Comparison of ENCODE assay signal across 8 mouse cellular contexts in genomic region chr8:11727651-11728481, GRCm38 (mm10). TPM values are rescaled to one million over a fixed set of nuclear protein-coding genes. Genes with fewer than 3 reads are reported as not detected.
DNase-seq lines count a peak whose midpoint lies in the region; ATAC-seq and TF ChIP-seq lines count a peak whose summit lies in the region.

Gene Arhgef7 (plus strand): TSS chr8:11727721.

- H3K4me1 ChIP-seq in forebrain, embryonic 14.5 days (ENCODE audit: control insufficient read depth, insufficient read depth, low read length) = peaks cover 20% of the 10 kb centered on the region
- H3K4me1 ChIP-seq in heart, postnatal 0 days (ENCODE audit: control insufficient read depth, insufficient read depth) = peaks cover 17% of the 10 kb centered on the region
- H3K4me1 ChIP-seq in liver, embryonic 12.5 days = 0 out of 2 replicates have a peak, but pooled peaks cover 4% of the 10 kb centered on the region
- H3K4me1 ChIP-seq in neural tube, embryonic 12.5 days = peaks cover 28% of the 10 kb centered on the region

- H3K9ac ChIP-seq in forebrain, embryonic 14.5 days (ENCODE audit: low read length) = peak within 1 kb of the TSS; percentile 99
- H3K9ac ChIP-seq in heart, postnatal 0 days (replicated peaks; ENCODE audit: low read depth, low read length) = peak within 1 kb of the TSS; percentile 88
- H3K9ac ChIP-seq in liver, embryonic 12.5 days = peak within 1 kb of the TSS; percentile 42; the same call in 1 of the 2 replicates
- H3K9ac ChIP-seq in neural tube, embryonic 12.5 days = peak within 1 kb of the TSS; percentile 89

- H3K4me3 ChIP-seq in forebrain, embryonic 14.5 days (ENCODE audit: low read depth, low read length) = peak within 1 kb of the TSS; percentile 73
- H3K4me3 ChIP-seq in heart, postnatal 0 days (ENCODE audit: low read depth, low read length) = peak within 1 kb of the TSS; percentile 84
- peak within 1 kb of the TSS; percentile 53 for H3K4me3 ChIP-seq in liver, embryonic 12.5 days
- H3K4me3 ChIP-seq in neural tube, embryonic 12.5 days = peak within 1 kb of the TSS; percentile 78

- H3K36me3 ChIP-seq in forebrain, embryonic 14.5 days (ENCODE audit: control insufficient read depth, insufficient read depth, low read length) = 0 out of 2 replicates have a peak, but pooled peaks cover 3% of the 10 kb centered on the region
- no peaks in the 10 kb centered on the region for H3K36me3 ChIP-seq in heart, postnatal 0 days (replicated peaks; ENCODE audit: control insufficient read depth, insufficient read depth, low read length)
- H3K36me3 ChIP-seq in liver, embryonic 12.5 days = no peaks in the 10 kb centered on the region
- no peaks in the 10 kb centered on the region; the same call in 1 of the 2 replicates for H3K36me3 ChIP-seq in neural tube, embryonic 12.5 days

- H3K9me3 ChIP-seq in forebrain, embryonic 14.5 days (replicated peaks; ENCODE audit: control insufficient read depth, low read length) = no peaks in the 10 kb centered on the region
- no peaks in the 10 kb centered on the region for H3K9me3 ChIP-seq in heart, postnatal 0 days (replicated peaks; ENCODE audit: control insufficient read depth, low read length)
- no peaks in the 10 kb centered on the region for H3K9me3 ChIP-seq in liver, embryonic 12.5 days (replicated peaks)
- H3K9me3 ChIP-seq in neural tube, embryonic 12.5 days = no peaks in the 10 kb centered on the region

- peak; percentile 74 for DNase-seq in Muller cell, postnatal 12 days (ENCODE audit: inconsistent ontology term)
- DNase-seq in forebrain, embryonic 14.5 days (ENCODE audit: low spot score) = peak; percentile 96
- peak; percentile 57 for DNase-seq in heart, postnatal 0 days (ENCODE audit: low spot score)
- DNase-seq in kidney, postnatal 36 days = peak; percentile 65 to 83
- no peak for DNase-seq in urinary bladder, adult 18-20 months (ENCODE audit: low spot score in 2 of 2)

- peak within 1 kb of the TSS; percentile 100 for H3K27ac ChIP-seq in forebrain, embryonic 14.5 days (ENCODE audit: low read depth, low read length)
- H3K27ac ChIP-seq in heart, postnatal 0 days (ENCODE audit: low read depth) = peak within 1 kb of the TSS; percentile 97
- H3K27ac ChIP-seq in liver, embryonic 12.5 days = peak within 1 kb of the TSS; percentile 61
- peak within 1 kb of the TSS; percentile 99 for H3K27ac ChIP-seq in neural tube, embryonic 12.5 days

- no peak for TF ChIP-seq CTCF in heart, postnatal 0 days (IDR thresholded peaks at IDR 0.05; ENCODE audit: low read depth)

- no peaks in the 10 kb centered on the region for H3K27me3 ChIP-seq in forebrain, embryonic 14.5 days (replicated peaks; ENCODE audit: control insufficient read depth, insufficient read depth, low read length)
- peaks cover 35% of the 10 kb centered on the region for H3K27me3 ChIP-seq in heart, postnatal 0 days (ENCODE audit: control insufficient read depth, insufficient read depth, low read length)
- peaks cover 86% of the 10 kb centered on the region for H3K27me3 ChIP-seq in liver, embryonic 12.5 days (replicated peaks)
- no peaks in the 10 kb centered on the region for H3K27me3 ChIP-seq in neural tube, embryonic 12.5 days (replicated peaks)

- WGBS in forebrain, embryonic 14.5 days = 0% methylated on average over 87 of the region's 127 CpGs
- under 1% methylated on average over 99 of the region's 127 CpGs for WGBS in heart, postnatal 0 days
- 1% methylated on average over 108 of the region's 127 CpGs for WGBS in liver, embryonic 12.5 days (ENCODE audit: insufficient replicate concordance)
- WGBS in neural tube, embryonic 12.5 days = under 1% methylated on average over 100 of the region's 127 CpGs

- peak; percentile 74 for ATAC-seq in cerebellum, adult (ENCODE audit: insufficient number of reproducible peaks, low FRiP score, low TSS enrichment)
- peak; percentile 91 for ATAC-seq in forebrain, embryonic 14.5 days
- peak; percentile 84 for ATAC-seq in heart, postnatal 0 days (ENCODE audit: insufficient read depth, low read depth)
- ATAC-seq in liver, embryonic 12.5 days = peak; percentile 32; the same call in 1 of the 2 replicates
- ATAC-seq in neural tube, embryonic 12.5 days (ENCODE audit: low FRiP score, low read depth) = peak; percentile 88

- H3K4me2 ChIP-seq in forebrain, embryonic 14.5 days (ENCODE audit: low read length) = peak within 1 kb of the TSS; percentile 73
- peak within 1 kb of the TSS; percentile 77 for H3K4me2 ChIP-seq in heart, postnatal 0 days (ENCODE audit: low read depth, low read length)
- H3K4me2 ChIP-seq in liver, embryonic 12.5 days = peak within 1 kb of the TSS; percentile 58
- H3K4me2 ChIP-seq in neural tube, embryonic 12.5 days (replicated peaks) = peak within 1 kb of the TSS; percentile 78

- no peak for TF ChIP-seq EP300 in heart, postnatal 0 days (IDR thresholded peaks at IDR 0.05; ENCODE audit: low read depth)

RNA-seq across cellular contexts. Expression of gene Arhgef7, which starts in this region (rescaled TPM):
- 62.2 and 72.7 TPM in 2 replicates for polyA plus RNA-seq in forebrain, embryonic 14.5 days (2014; fragmentation: Nextera tagmentation; extraction: Ambion mirVana)
- 77.1 TPM in 2 replicates for total RNA-seq in heart, postnatal 0 days (2014; rRNA removed; ENCODE audit: low replicate concordance)
- 43.7 and 49.2 TPM in 2 replicates for polyA plus RNA-seq in heart, postnatal 0 days (2015; fragmentation: Nextera tagmentation; extraction: Ambion mirVana)
- polyA plus RNA-seq in liver, embryonic 12.5 days (2016; fragmentation: Nextera tagmentation; extraction: Ambion mirVana) = 19.1 and 19.5 TPM in 2 replicates
- polyA plus RNA-seq in neural tube, embryonic 12.5 days (2016; fragmentation: Nextera tagmentation; extraction: Ambion mirVana) = 79.0 and 83.7 TPM in 2 replicates

Comparison
In these comparisons a context has a peak if more than half of its experiments do, and no peak if none do; other contexts are left out.
1. DNase-seq: peak in Muller cell, postnatal 12 days (single experiment), forebrain, embryonic 14.5 days (single experiment), heart, postnatal 0 days (single experiment) and kidney, postnatal 36 days (2 of 2); none in urinary bladder, adult 18-20 months (0 of 2).
2. ATAC-seq: peak in every context shown above with its lines; median percentile 91 in forebrain, embryonic 14.5 days; 88 in neural tube, embryonic 12.5 days; 84 in heart, postnatal 0 days; 74 in cerebellum, adult; 32 in liver, embryonic 12.5 days.
3. H3K9ac ChIP-seq: peak in every context shown above with its lines; median percentile 99 in forebrain, embryonic 14.5 days; 89 in neural tube, embryonic 12.5 days; 88 in heart, postnatal 0 days; 42 in liver, embryonic 12.5 days.
4. Peak in every context shown above with its lines, with median percentiles within 50 percentile points of each other: H3K27ac ChIP-seq, H3K4me2 ChIP-seq and H3K4me3 ChIP-seq.